Mouse (Mus musculus): ENCODE measurements around the gene Rnd2.
"Not testable (repeated sequence)": the region's sequence is repeated elsewhere in the genome, so short reads cannot be mapped to it uniquely, and the experiment has no call there.

Gene Rnd2

GRCm38 (mm10) chr11:101447786-101448185, 17.0 kb upstream of the Rnd2 start:
- no peak for DNase-seq (ENCODE audit: low spot score)

- no peak for DNase-seq (ENCODE audit: low spot score)
Measured at GRCm38 (mm10) chr11:101448274-101448746, 16.5 kb upstream of the Rnd2 start, which contains the start of gene Ifi35. Gene Ifi35 (plus strand): TSS chr11:101448407.

- DNase-seq (ENCODE audit: low spot score): no peak
Measured at GRCm38 (mm10) chr11:101448899-101449298, 15.9 kb upstream of the Rnd2 start.

DNA sequence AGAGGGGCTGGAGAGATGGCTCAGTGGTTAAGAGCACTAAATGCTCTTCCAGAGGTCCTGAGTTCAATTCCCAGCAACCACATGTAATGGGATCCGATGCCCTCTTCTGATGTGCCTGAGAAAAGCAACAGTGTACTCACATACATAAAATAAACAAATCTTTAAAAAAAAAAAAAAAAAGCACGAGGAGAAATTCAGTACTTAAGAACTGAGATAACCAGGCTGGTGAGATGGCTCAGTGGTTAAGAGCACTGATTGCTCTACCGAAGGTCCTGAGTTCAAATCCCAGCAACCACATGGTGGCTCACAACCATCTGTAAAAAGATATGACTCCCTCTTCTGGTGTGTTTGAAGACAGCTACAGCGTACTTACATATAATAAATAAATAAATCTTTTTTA, 15.2 kb upstream of the Rnd2 start:
- not testable (repeated sequence) for DNase-seq (ENCODE audit: low spot score)

DNA sequence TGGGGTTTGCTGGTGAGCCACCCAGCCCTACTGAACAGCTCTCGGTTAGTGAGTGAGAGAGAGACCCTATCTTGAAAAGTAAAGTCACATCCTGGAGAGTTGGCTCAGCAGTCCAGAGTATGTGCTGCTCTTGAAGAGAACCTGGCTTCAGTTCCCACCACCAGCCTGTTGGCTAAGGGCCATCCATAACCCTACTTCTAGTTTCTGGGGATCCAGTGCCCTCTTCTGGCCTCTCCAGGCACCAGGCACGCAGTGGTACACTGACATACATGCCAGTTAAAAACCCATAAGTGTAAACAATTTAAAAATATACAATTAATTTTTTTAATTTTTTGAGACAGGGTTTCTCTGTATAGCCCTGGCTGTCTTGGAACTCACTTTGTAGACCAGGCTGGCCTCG, 14.4 kb upstream of the Rnd2 start:
- DNase-seq (ENCODE audit: low spot score): no peak

GRCm38 (mm10) chr11:101451536-101451935, 13.3 kb upstream of the Rnd2 start:
- DNase-seq (ENCODE audit: low spot score): no peak

DNA sequence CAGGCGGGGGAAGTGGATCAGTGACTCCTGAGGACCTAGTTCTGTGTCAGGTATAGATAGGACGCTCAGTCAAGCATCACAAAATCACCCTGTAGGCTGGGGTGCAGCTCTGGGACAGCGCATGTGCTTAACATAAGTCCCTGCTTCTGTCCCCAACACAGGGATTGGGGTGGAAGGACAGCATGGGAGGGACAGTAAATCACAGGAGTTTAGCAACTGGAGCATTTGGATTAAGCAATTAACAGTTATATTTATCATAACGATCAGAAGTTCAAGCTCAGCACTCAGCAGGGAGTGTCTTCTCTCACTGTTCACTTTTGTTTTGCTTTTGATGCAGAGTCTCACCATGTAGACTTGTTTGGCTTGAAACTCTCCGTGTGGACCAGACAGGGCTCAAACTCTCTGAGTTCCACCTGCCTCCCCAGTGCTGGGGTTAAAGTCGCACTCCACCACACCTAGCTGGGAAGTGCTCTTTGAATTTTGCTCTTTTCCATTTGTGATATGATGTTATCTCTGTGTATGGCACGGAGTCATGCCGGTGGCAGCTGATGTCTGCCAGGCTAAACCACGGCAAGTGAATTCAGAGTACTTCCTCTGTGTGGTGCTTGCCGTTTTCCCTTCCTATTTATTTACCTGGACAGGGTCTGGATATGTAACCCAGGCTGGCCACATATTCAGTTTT, 12.6 kb upstream of the Rnd2 start:
- DNase-seq (ENCODE audit: low spot score): no peak

DNA sequence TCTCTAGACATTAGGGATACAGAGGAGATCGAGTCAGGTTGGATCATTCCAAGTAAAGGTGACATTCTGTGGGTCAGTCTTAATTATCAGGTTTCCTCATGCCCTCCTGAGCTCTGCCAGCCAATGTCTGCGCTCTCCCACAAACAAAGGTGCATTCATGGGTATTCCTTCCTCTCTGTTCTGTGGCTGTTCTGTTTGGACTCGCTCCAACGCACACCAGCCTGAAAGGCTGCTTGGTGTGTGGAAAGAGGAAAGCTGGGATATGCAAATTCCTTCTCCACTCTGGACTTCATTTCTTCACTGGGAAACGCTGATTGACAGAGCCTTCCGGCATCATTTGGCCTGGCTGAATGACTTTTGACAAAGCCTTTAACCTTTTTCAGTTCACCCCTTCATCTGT, 10.1 kb upstream of the Rnd2 start:
- DNase-seq (ENCODE audit: low spot score): no peak

DNA sequence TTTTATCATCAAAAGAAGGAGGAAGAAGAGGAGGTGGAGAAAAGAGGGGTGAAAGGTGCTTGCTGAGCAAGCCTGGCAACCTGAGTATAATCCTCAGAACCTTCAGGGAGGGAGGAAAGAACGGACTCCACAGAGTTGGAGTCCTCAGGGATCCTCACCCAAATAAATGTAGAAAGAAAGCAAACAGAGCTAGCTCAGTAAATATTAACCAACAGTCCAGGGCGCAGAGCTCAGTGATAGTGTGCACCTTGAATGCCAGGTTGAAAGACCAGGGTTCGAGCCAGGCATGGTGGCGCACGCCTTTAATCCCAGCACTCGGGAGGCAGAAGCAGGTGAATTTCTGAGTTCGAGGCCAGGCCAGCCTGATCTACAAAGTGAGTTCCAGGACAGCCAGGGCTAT, 9.2 kb upstream of the Rnd2 start:
- DNase-seq (ENCODE audit: low spot score): no peak

- DNase-seq (ENCODE audit: low spot score): no peak
Measured at GRCm38 (mm10) chr11:101457631-101458030, 7.2 kb upstream of the Rnd2 start.

DNA sequence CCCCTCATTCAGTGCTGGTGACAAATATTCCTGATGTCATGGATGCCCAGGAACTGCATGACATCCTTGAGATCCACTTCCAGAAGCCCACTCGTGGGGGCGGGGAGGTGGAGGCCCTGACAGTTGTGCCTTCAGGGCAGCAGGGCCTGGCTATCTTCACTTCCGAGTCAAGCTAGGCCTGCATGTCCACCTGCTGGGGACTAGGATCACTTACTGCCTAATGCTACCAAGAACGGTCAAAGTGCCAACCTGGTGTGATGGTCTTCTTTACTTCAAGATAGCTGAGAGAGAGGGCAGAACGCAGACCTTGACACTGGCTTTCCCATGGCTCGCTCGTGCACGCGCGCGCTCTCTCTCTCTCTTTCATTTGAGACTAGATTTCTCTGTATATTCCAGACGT, 6.6 kb upstream of the Rnd2 start:
- DNase-seq (ENCODE audit: low spot score): no peak

DNA sequence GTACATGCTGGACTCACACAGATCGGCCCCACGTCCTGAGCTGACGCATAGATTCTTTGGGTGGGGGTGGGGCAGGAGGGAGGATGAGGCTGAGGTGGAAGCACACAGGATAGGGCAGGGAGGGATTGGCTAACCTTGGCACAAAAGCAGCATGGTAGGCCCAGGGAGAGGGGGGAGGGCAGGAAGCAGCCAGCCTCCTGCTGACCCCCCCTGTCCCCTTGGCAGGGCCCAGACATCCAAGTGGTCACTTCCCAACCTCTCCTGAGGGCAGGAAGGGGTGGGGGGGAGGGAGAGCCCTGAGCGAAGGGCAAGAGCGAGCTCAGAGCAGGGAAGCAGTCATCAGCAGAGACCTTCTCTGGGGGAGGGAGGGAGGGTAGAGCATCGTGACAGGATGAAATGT, 5.1 kb upstream of the Rnd2 start:
- DNase-seq (ENCODE audit: low spot score): no peak

DNA sequence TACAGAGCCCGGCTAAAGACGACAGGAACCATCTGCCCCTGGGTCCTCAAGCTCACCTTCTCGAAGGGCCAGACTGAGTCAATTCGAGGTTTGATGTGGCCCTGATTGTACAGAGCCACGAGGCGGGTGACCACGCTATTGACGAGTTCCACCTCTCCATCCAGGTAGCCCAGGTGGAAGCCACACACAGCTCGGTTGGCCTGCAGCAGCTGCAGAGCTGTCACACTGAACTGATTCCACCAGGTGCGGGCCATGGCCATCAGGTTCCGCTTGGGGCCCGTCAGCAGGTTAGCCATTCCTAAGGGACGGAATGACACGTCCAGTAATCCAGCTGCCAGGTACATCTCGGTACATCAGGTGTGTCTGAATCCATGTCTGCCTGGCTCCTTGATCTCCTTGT, 4.5 kb upstream of the Rnd2 start:
- DNase-seq (ENCODE audit: low spot score): no peak

DNA sequence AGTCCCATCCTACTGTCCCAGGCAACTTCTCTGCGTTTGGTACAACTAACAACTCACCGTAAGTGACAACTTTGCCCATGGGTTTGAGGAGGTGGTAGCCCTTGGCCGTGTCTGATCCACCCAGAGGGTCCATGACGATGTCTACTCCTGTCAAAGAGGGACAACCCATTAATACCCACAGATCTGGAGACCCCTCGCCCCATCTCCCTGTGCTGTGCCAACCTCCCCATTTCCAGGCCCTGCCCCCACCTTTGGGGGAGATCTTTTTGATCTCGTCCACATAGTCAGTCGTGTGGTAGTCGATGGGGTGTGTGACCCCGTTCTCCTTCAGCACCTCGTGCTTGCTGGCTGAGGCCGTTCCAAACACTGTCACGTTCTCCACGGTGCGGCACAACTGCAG, 2.7 kb upstream of the Rnd2 start:
- DNase-seq (ENCODE audit: low spot score): no peak

- DNase-seq (ENCODE audit: low spot score): peak; percentile 82
Measured at GRCm38 (mm10) chr11:101462583-101463440, 2.0 kb upstream of the Rnd2 start.

GRCm38 (mm10) chr11:101465101-101465868, 486 bp downstream of the Rnd2 start:
- DNase-seq (ENCODE audit: low spot score): peak; percentile 68

- peak; percentile 76 for DNase-seq (ENCODE audit: low spot score)
Measured at GRCm38 (mm10) chr11:101465869-101466551, 1.2 kb downstream of the Rnd2 start, which contains the start of gene Vat1. Gene Vat1 (minus strand): TSS chr11:101466230.

DNA sequence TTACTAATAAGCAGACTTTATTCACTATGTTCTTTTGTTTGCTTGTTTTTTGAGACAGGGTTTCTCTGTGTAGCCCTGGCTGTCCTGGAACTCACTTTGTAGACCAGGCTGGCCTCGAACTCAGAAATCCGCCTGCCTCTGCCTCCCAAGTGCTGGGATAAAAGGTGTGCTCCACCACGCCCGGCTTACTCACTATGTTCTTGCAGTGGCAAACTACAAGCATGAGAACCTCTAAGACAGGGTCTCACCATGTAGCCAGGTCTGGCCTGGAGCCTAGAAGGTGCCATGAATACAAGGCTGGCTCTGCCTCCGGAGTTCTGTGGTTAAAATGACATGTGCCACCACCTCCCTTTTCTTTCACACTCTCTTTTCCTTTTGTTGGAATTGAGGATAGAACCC, 1.8 kb downstream of the Rnd2 start:
- not testable (repeated sequence) for DNase-seq (ENCODE audit: low spot score)

DNA sequence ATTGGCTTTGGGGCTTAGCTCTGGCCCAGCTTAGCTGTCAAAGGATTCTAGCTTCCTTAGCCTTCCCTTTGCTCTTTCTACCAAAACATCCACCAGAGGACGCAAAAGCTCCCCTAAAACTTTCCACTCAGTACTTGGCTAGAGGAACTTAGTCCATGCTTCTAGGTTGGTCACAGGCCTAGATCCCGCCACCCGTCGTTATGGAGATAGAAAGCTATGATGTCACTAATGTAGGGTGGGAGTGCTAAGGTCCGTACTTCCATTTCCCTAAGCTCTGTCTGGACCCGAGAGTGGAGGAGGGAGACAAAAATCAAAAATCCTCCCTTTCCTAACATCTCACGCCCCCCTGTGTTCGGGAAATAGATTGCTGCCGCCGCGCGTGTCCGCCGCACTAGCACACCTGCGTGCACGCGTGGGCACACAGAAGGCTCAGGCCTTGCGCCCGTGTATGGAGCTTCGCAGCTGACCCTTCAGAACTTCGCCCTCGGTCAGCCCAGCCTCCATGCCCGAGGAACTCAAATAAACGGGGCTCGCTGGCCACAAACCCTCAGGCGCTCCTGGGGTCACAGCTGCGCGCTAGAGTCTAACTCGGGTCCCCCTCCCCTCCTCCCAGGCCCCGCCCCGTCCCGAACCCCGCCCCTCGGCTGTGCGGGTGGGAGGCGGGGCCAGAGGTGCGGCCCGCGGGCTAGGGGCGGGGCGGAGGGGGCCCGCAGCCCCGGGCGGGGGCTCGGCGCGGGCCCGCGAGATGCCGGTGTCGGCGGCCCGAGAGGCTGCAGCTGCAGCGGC, 2.9 kb downstream of the Rnd2 start:
- peak; percentile 90 for DNase-seq (ENCODE audit: low spot score)

DNA sequence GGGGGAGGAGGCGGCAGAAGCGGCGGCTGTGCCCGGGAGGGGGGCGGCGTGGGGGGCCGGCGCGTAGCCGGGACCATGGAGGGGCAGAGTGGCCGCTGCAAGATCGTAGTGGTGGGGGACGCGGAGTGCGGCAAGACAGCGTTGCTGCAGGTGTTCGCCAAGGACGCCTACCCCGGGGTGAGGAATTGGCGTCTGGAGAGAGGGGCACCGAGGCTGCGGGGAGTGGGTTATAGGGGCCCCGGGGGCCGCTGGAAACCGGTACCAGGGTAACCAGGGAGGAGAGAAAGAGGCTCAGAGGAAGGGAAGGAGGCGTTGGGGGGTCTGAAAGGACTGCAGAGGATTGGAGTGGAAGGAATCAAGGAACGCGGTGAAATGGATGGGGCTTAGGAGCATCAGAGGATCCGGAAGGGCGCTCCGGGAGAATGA, 3.5 kb downstream of the Rnd2 start:
- DNase-seq (ENCODE audit: low spot score): peak; percentile 58

DNA sequence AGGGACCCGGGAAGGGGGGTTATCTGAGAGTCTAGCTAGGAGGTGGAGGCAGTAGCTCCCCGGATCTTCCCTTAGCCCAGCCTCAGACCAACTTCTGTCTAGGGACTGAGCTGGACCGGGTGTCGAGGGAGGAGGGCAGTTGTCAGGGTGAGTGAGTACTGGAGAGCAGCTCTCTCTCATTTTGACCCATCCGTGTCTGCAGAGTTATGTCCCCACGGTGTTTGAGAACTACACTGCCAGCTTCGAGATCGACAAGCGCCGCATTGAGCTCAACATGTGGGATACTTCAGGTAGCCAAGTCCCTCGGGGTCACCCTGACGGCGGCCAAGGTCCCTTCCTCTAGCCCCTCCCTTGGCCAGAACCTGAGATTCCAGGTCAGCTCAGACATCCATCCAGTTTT, 3.9 kb downstream of the Rnd2 start:
- no peak for DNase-seq (ENCODE audit: low spot score)

All from retina, embryonic 14.5 days (tissue).